Mouse (Mus musculus): ENCODE results near the gene Pfdn6.

The Pfdn6 gene

GRCm38 (mm10) chr17:33935422-33936055 lies 4.6 kb downstream of the Pfdn6 start:
- in situ Hi-C loops (cut with MboI; ENCODE audit: low sequenced_read_pairs) = no loop called here

GRCm38 (mm10) chr17:33932970-33933369 lies 7.2 kb downstream of the Pfdn6 start:
- in situ Hi-C loops (cut with MboI; ENCODE audit: low sequenced_read_pairs) = no loop called here

- in situ Hi-C loops (cut with MboI; ENCODE audit: low sequenced_read_pairs) = no loop called here
Measured at GRCm38 (mm10) chr17:33932448-33932847, 7.7 kb downstream of the Pfdn6 start.

GRCm38 (mm10) chr17:33931947-33932346 lies 8.2 kb downstream of the Pfdn6 start:
- in situ Hi-C loops (cut with MboI; ENCODE audit: low sequenced_read_pairs) = no loop called here

GRCm38 (mm10) chr17:33931159-33931866 lies 8.8 kb downstream of the Pfdn6 start:
- in situ Hi-C loops (cut with MboI; ENCODE audit: low sequenced_read_pairs) = no loop called here

- in situ Hi-C loops (cut with MboI; ENCODE audit: low sequenced_read_pairs) = no loop called here
Measured at GRCm38 (mm10) chr17:33930280-33931158, 9.6 kb downstream of the Pfdn6 start.

GRCm38 (mm10) chr17:33929371-33930279 lies 10.5 kb downstream of the Pfdn6 start, which contains the start of gene Rgl2:
Rgl2 (plus strand) TSS chr17:33929543.
- in situ Hi-C loops (cut with MboI; ENCODE audit: low sequenced_read_pairs) = no loop called here

GRCm38 (mm10) chr17:33928251-33928947 lies 11.7 kb downstream of the Pfdn6 start:
- in situ Hi-C loops (cut with MboI; ENCODE audit: low sequenced_read_pairs) = no loop called here

GRCm38 (mm10) chr17:33926207-33926932 lies 13.8 kb downstream of the Pfdn6 start:
- in situ Hi-C loops (cut with MboI; ENCODE audit: low sequenced_read_pairs) = no loop called here

- in situ Hi-C loops (cut with MboI; ENCODE audit: low sequenced_read_pairs) = no loop called here
Measured at GRCm38 (mm10) chr17:33925406-33926116, 14.6 kb downstream of the Pfdn6 start.

GRCm38 (mm10) chr17:33924577-33925283 lies 15.4 kb downstream of the Pfdn6 start:
- in situ Hi-C loops (cut with MboI; ENCODE audit: low sequenced_read_pairs) = no loop called here

- in situ Hi-C loops (cut with MboI; ENCODE audit: low sequenced_read_pairs) = no loop called here
Measured at GRCm38 (mm10) chr17:33921361-33921760, 18.8 kb downstream of the Pfdn6 start.

GRCm38 (mm10) chr17:33920282-33921097 lies 19.7 kb downstream of the Pfdn6 start:
- in situ Hi-C loops (cut with MboI; ENCODE audit: low sequenced_read_pairs) = no loop called here

- in situ Hi-C loops (cut with MboI; ENCODE audit: low sequenced_read_pairs) = no loop called here
Measured at GRCm38 (mm10) chr17:33919351-33920281, 20.5 kb downstream of the Pfdn6 start.

GRCm38 (mm10) chr17:33918293-33919203 lies 21.6 kb downstream of the Pfdn6 start:
- in situ Hi-C loops (cut with MboI; ENCODE audit: low sequenced_read_pairs) = no loop called here

Measured in CH12F3 (cell line).